Mouse (Mus musculus) midbrain, embryonic 13.5 days (tissue): ENCODE measurements at regions not wholly inside any gene's neighbourhood (a gene's known extent, or its start where the extent isn't known, plus 50 kb on each side); places are given as distances from the start of the nearest gene placed in this dataset.

Experiments
- ATAC-seq: fragments of 200-750 bp; cut with Nextera tagmentation; 2 replicates; pipeline ENCODE4 v1.8.0; 2017; ENCODE audit warnings: mild to moderate bottlenecking, moderate TSS enrichment, moderate library complexity
- H3K27ac ChIP-seq: fragments of 300-500 bp; sonication (generic); 2 replicates; pipeline ENCODE4 v1.5.1; 2015; ENCODE audit warnings: inconsistent platforms, mild to moderate bottlenecking, moderate library complexity
- H3K27me3 ChIP-seq: fragments of 300-500 bp; sonication (generic); 2 replicates; pipeline ENCODE4 v1.6.1; 2015; ENCODE audit warnings: mild to moderate bottlenecking, inconsistent platforms
- H3K36me3 ChIP-seq: fragments of 300-500 bp; sonication (generic); 2 replicates; pipeline ENCODE4 v1.6.1; 2015; ENCODE audit warnings: mild to moderate bottlenecking, inconsistent platforms
- H3K4me1 ChIP-seq: fragments of 300-500 bp; sonication (generic); replicated peaks from 2 replicates; pipeline ENCODE4 v1.6.1; 2015; ENCODE audit warnings: inconsistent platforms
- H3K4me2 ChIP-seq: fragments of 300-500 bp; sonication (generic); replicated peaks from 2 replicates; pipeline ENCODE4 v1.6.1; 2015; ENCODE audit warnings: moderate library complexity, mild to moderate bottlenecking, inconsistent platforms
- H3K4me3 ChIP-seq: fragments of 300-500 bp; sonication (generic); replicated peaks from 2 replicates; pipeline ENCODE4 v1.5.1; 2015; ENCODE audit warnings: mild to moderate bottlenecking, inconsistent platforms
- H3K9ac ChIP-seq: fragments of 300-500 bp; sonication (generic); replicated peaks from 2 replicates; pipeline ENCODE4 v1.6.1; 2015; ENCODE audit warnings: mild to moderate bottlenecking, inconsistent platforms
- H3K9me3 ChIP-seq: fragments of 300-500 bp; sonication (generic); 2 replicates; pipeline ENCODE4 v1.6.1; 2016; ENCODE audit warnings: mild to moderate bottlenecking, inconsistent platforms
- WGBS: fragments of 180-500 bp; shearing (Covaris S2); methylation state at CpG from one replicate; pipeline ENCODE4 v1.1.7; 2015; 5-methylcytosine and 5-hydroxymethylcytosine counted together

DNA sequence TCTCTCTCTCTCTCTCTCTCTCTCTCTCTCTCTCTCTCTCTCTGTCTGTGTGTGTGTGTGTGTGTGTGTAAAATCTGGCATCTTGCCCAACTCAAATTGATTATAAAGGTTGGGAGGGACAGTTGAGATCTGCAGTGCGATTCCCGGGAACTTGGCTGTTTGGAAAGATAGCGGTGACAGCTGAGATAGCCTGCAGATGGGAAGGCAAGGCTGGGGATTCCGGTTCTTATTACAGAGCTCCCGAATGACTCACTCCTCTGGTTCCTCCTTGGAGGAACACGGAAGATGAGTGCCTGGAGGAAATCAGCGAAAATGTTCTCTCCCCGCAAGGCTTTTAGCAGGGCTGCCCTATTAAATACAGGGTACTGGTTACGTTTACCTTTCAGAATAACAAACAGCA, 81.2 kb upstream of the Rai2 start:
- Histone ChIP-seq H3K9ac (no peak overlapping the region), H3K4me2 (no peak overlapping the region), H3K9me3 (no peaks in the 10 kb centered on the region), H3K27ac (no peak overlapping the region), H3K36me3 (no peaks in the 10 kb centered on the region), H3K27me3 (peaks cover 11% of the 10 kb centered on the region; the same call in 1 of the 2 replicates), H3K4me3 (no peak overlapping the region), H3K4me1 (no peaks in the 10 kb centered on the region)
- 70% methylated on average over 9 of the region's 9 CpGs for WGBS
- no peak for ATAC-seq

DNA sequence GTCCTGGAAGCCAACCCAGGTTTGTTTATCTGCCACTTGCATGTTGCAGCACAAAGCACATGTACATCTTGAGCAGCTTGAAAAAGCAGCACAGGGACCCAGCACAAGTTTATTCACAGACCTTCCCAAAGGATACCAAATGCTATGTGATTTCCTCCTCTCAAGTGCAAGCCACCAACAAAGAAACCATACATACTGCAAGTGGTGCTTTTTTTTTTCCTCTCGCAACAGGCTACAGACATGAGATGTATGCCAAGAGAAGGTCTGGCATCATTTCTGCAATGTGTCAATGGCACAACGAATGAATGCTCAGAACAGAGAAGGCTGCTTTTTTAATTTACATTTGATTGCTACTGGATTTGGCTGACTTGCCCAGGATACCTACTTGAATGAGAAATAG, 63.8 kb upstream of the Rai2 start:
- H3K27me3 ChIP-seq, result peaks cover 38% of the 10 kb centered on the region; the same call in 1 of the 2 replicates
- no peak overlapping the region for H3K9ac ChIP-seq
- 78% methylated on average over 2 of the region's 2 CpGs for WGBS
- no peak overlapping the region for H3K4me3 ChIP-seq
- H3K4me2 ChIP-seq, result no peak overlapping the region
- no peak for ATAC-seq
- H3K27ac ChIP-seq, result no peak overlapping the region
- H3K36me3 ChIP-seq, result no peaks in the 10 kb centered on the region
- no peaks in the 10 kb centered on the region for H3K4me1 ChIP-seq
- H3K9me3 ChIP-seq, result no peaks in the 10 kb centered on the region

DNA sequence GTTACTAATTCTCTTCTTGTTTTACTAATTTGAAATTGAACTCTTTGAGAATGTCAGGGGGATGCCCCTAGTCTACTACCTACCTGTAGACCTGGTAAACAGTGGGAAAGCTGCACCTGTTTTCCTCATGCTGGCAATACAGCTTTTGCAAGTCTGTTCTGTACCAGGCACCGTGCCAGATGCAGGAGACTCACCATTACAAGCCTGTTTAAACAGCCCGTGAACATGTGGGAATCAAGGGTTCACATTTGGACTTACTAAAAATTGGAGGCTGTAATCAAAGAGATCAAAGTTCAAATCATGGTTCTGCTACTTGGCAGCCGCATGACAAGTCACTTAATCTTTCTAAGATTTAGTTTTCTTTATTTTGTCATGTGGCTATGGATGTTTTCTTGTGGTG, 56.8 kb upstream of the Rai2 start:
- Histone ChIP-seq H3K4me3 (no peak overlapping the region), H3K27ac (no peak overlapping the region), H3K9me3 (no peaks in the 10 kb centered on the region), H3K36me3 (no peaks in the 10 kb centered on the region), H3K4me1 (no peaks in the 10 kb centered on the region), H3K27me3 (peaks cover 24% of the 10 kb centered on the region; the same call in 1 of the 2 replicates), H3K4me2 (no peak overlapping the region), H3K9ac (no peak overlapping the region)
- ATAC-seq, result no peak
- WGBS, result 83% methylated on average over 3 of the region's 3 CpGs

DNA sequence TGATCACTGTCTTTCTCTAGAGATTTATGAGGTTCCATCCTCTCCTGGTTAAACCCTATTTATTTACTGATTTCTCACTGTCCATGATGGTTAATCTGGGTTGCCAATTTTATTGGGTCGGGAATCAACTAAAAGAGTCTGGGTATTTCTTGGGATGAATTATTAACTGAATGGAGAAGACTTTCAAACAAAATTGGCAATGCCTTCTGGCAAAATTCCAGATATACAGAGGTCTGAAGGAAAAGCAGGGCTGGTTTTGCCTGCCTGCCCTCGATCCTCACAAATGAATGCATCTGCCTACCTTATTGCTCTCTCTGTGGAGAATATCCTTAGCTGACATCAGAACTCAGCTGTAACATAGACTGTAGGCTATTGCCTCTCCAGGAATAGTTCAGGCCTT, 54.9 kb upstream of the Rai2 start:
- Histone ChIP-seq H3K27me3 (peaks cover 24% of the 10 kb centered on the region; the same call in 1 of the 2 replicates), H3K4me2 (no peak overlapping the region), H3K9me3 (no peaks in the 10 kb centered on the region), H3K4me1 (no peaks in the 10 kb centered on the region), H3K9ac (no peak overlapping the region), H3K27ac (no peak overlapping the region), H3K36me3 (no peaks in the 10 kb centered on the region), H3K4me3 (no peak overlapping the region)
- ATAC-seq, result no peak
- 80% methylated on average over 2 of the region's 2 CpGs for WGBS
